Mouse (Mus musculus) heart, postnatal 0 days (tissue): ENCODE data around the gene Camk2d. TPM values are rescaled to one million over a fixed set of nuclear protein-coding genes. Genes with fewer than 3 reads are reported as not detected.

Experiments used
- ATAC-seq: fragments of 200-750 bp; cut with Nextera tagmentation; 2 replicates; pipeline ENCODE4 v1.8.0; 2017; ENCODE audit warnings: low read depth, moderate number of reproducible peaks, moderate library complexity; ENCODE audit not compliant: insufficient read depth
- DNase-seq: peaks from one replicate; pipeline ENCODE4 v3.0.0-alpha.2; 2016; ENCODE audit warnings: low spot score
- H3K27ac ChIP-seq: fragments of 300-500 bp; sonication (generic); 2 replicates; pipeline ENCODE4 v1.5.1; 2014; ENCODE audit warnings: low read depth, mild to moderate bottlenecking
- H3K27me3 ChIP-seq: fragments of 300-500 bp; sonication (generic); 2 replicates; pipeline ENCODE4 v1.6.1; 2014; ENCODE audit warnings: low read length, mixed read lengths; ENCODE audit not compliant: control insufficient read depth, insufficient read depth
- H3K36me3 ChIP-seq: fragments of 300-500 bp; sonication (generic); replicated peaks from 2 replicates; pipeline ENCODE4 v1.6.1; 2014; ENCODE audit warnings: low read length, mixed read lengths; ENCODE audit not compliant: control insufficient read depth, insufficient read depth
- H3K4me1 ChIP-seq: fragments of 300-500 bp; sonication (generic); 2 replicates; pipeline ENCODE4 v1.6.1; 2014; ENCODE audit warnings: antibody characterized with exemption; ENCODE audit not compliant: control insufficient read depth, insufficient read depth
- H3K4me2 ChIP-seq: fragments of 300-500 bp; sonication (generic); 2 replicates; pipeline ENCODE4 v1.6.1; 2014; ENCODE audit warnings: low read depth, mild to moderate bottlenecking, low read length, moderate library complexity
- H3K4me3 ChIP-seq: fragments of 300-500 bp; sonication (generic); 2 replicates; pipeline ENCODE4 v1.5.1; 2014; ENCODE audit warnings: low read depth, low read length
- H3K9ac ChIP-seq: fragments of 300-500 bp; sonication (generic); replicated peaks from 2 replicates; pipeline ENCODE4 v1.6.1; 2014; ENCODE audit warnings: low read depth, low read length, mixed read lengths
- H3K9me3 ChIP-seq: fragments of 300-500 bp; sonication (generic); replicated peaks from 2 replicates; pipeline ENCODE4 v1.6.1; 2016; ENCODE audit warnings: low read length; ENCODE audit not compliant: control insufficient read depth
- CTCF ChIP-seq: IDR thresholded peaks from 2 replicates; pipeline ENCODE4 v1.5.1; 2016; ENCODE audit warnings: antibody characterized with exemption, control low read depth, low read depth
- EP300 ChIP-seq: IDR thresholded peaks from 2 replicates; pipeline ENCODE4 v1.6.1; 2016; ENCODE audit warnings: antibody characterized with exemption, low read depth
- WGBS: fragments of 180-500 bp; shearing (Covaris S2); extraction: QIAGEN DNeasy Blood & Tissue Kit; methylation state at CpG from one replicate; pipeline ENCODE4 v1.1.7; 2014; 5-methylcytosine and 5-hydroxymethylcytosine counted together
- polyA plus RNA-seq: library from polyadenylated mRNA; unstranded; fragments of >200 nt; fragmentation: Nextera tagmentation; extraction: Ambion mirVana; gene quantifications from 2 replicates; pipeline ENCODE4 v1.2.1, GENCODE M21; 2015
- total RNA-seq: library from RNA; depleted of rRNA; stranded (reverse); fragments of >200 nt; gene quantifications from 2 replicates; pipeline ENCODE4 v1.2.3, GENCODE M21; 2014; ENCODE audit warnings: low replicate concordance; rRNA removed

Gene Camk2d
- total and polyA plus RNA-seq, 2 experiments from 2014 or later = 109 to 191 TPM

DNA sequence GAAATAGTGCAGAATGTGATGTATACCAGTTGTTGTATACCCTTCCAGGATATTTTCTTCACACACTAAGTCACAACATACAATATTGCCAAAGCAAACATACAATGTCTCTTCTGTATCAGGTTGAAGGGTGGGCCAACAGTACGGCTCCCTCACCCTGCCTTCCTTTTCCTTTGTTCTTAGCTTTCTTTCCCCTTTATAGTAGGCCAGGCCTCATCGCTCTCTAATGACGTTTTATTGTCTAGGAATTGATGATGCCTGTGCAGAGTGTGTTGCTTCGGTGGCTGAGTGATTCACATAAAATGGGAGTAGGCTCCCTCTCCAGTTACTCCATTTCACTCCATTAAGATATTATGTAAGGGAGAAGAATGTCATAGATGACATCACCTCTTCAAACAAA lies 290.5 kb downstream of the Camk2d start:
- no peak overlapping the region for H3K27ac ChIP-seq
- H3K4me3 ChIP-seq = no peak overlapping the region
- H3K36me3 ChIP-seq = no peaks in the 10 kb centered on the region
- 82% methylated on average over 4 of the region's 4 CpGs for WGBS
- H3K9me3 ChIP-seq = no peaks in the 10 kb centered on the region
- no peak for ATAC-seq
- H3K27me3 ChIP-seq = no peaks in the 10 kb centered on the region
- no peak overlapping the region for H3K4me2 ChIP-seq
- TF ChIP-seq EP300 (no peak), CTCF (no peak)
- H3K4me1 ChIP-seq = no peaks in the 10 kb centered on the region
- no peak overlapping the region for H3K9ac ChIP-seq
- no peak for DNase-seq

Other genes starting within 250 kb of the Camk2d start
- gene Arsj, start 232.6 kb upstream of the Camk2d start, total RNA-seq = 1.3 and 3.4 TPM in 2 replicates
- gene Arsj, start 232.6 kb upstream of the Camk2d start, polyA plus RNA-seq = 1.1 TPM in 2 replicates